In the genomic region with DNA sequence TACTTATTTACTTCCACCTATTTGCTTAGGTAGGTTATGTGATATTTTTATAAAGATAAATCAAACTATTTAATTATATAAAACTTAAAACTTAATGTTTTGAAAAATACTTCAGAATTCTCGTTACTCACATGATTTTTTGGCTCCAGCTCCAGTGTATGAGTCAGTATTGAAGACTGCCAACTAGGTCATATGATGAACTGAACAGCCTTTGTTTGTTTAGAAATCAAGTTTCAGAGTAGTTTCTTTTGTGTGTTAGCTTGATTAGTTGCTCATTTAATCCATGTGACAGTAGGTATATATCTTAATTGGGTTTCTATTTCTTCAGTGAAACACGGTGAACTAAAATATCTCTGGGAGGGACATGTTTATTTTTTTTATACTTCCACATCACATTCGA, we compare ENCODE assay signal across 17 mouse cellular contexts. TPM values are rescaled to one million over a fixed set of nuclear protein-coding genes. Genes with fewer than 3 reads are reported as not detected.
DNase-seq lines count a peak whose midpoint lies in the region; TF ChIP-seq lines count a peak whose summit lies in the region.
"Had no signal": no experiment of that assay in that cellular context is flagged by ENCODE, and none has a peak within 500 bp of the region (broad histone marks: within the 10 kb centered on the region; RNA-seq: fewer than 3 reads in every experiment).

No protein-coding gene starts in this region.

- H3ac ChIP-seq in myocyte (ENCODE audit: control insufficient read depth, insufficient read length), result no peak overlapping the region

- no peak overlapping the region for H3K4me3 ChIP-seq in heart, adult 2 months
- H3K4me3 ChIP-seq in myocyte, result no peak overlapping the region
- H3K4me3 ChIP-seq: kidney, embryonic 15.5 days; limb, embryonic 10.5 days; lung, embryonic 15.5 days; midbrain, embryonic 13.5 days; neural tube, embryonic 12.5 days had no signal

- DNase-seq in heart, adult 2 months, result no peak
- DNase-seq in heart, adult 9 months (ENCODE audit: low spot score in 2 of 2), result no peak
- DNase-seq in lung, postnatal 14 days, result peak; percentile 13
- no peak for DNase-seq in lung, adult 18-20 months
- peak; percentile 86 for DNase-seq in adipocyte (ENCODE audit: low spot score)
- DNase-seq in cerebellum, adult 11-12 months, result no peak
- no peak for DNase-seq in layer of hippocampus, postnatal 25 days (ENCODE audit: extremely low spot score in 1 of 2, low spot score in 1 of 2)
- DNase-seq: cerebellum, adult 18-20 months; gastrocnemius, postnatal 10 days; right cerebral cortex, adult 18-20 months had no signal

- H3K27me3 ChIP-seq in heart, adult 2 months (ENCODE audit: control insufficient read depth, insufficient read depth, low read length), result no peaks in the 10 kb centered on the region
- no peaks in the 10 kb centered on the region for H3K27me3 ChIP-seq in myocyte (ENCODE audit: control insufficient read depth, insufficient read depth, insufficient read length)
- H3K27me3 ChIP-seq: kidney, embryonic 15.5 days; lung, embryonic 15.5 days; midbrain, embryonic 13.5 days; neural tube, embryonic 12.5 days had no signal

- 34% methylated on average over 3 of the region's 3 CpGs for WGBS in heart, adult 2 months

- no peak overlapping the region for H3K9ac ChIP-seq in heart, adult 2 months (ENCODE audit: low read depth, low read length)
- H3K9ac ChIP-seq: kidney, embryonic 15.5 days; lung, embryonic 15.5 days; midbrain, embryonic 13.5 days; neural tube, embryonic 12.5 days had no signal

- TF ChIP-seq POLR2A in heart, adult 2 months (IDR thresholded peaks at IDR 0.05; ENCODE audit: insufficient read depth, low read depth, low read length), result no peak
- TF ChIP-seq POLR2A in myocyte (IDR thresholded peaks at IDR 0.05; ENCODE audit: insufficient read length, low read depth), result no peak

- intact Hi-C loops in heart, adult 2 months (cut with DNase I), result no loop called here

- peaks cover 5% of the 10 kb centered on the region for H3K36me3 ChIP-seq in heart, adult 2 months (ENCODE audit: control insufficient read depth, insufficient read depth, low read length)
- H3K36me3 ChIP-seq in myocyte (ENCODE audit: control insufficient read depth, insufficient read depth), result peaks cover 13% of the 10 kb centered on the region
- H3K36me3 ChIP-seq: lung, embryonic 15.5 days had no signal

- no peaks in the 10 kb centered on the region; the same call in 1 of the 2 replicates for H3K79me2 ChIP-seq in heart, adult 2 months (replicated peaks; ENCODE audit: control insufficient read depth, insufficient read depth, low read length)
- H3K79me2 ChIP-seq in myocyte (ENCODE audit: control insufficient read depth, insufficient read depth), result peaks cover 97% of the 10 kb centered on the region

- peak overlapping the region; percentile 62 for H3K4me2 ChIP-seq in myocyte (ENCODE audit: low read depth)
- H3K4me2 ChIP-seq: kidney, embryonic 15.5 days; lung, embryonic 15.5 days; midbrain, embryonic 13.5 days; neural tube, embryonic 12.5 days had no signal

- no peak for TF ChIP-seq CTCF in heart, adult 2 months (IDR thresholded peaks at IDR 0.05)

- TF ChIP-seq EP300 in heart, adult 2 months (IDR thresholded peaks at IDR 0.05; ENCODE audit: insufficient read depth, low read depth, low read length), result no peak

- peak overlapping the region; percentile 26 for H3K27ac ChIP-seq in heart, adult 2 months
- H3K27ac ChIP-seq: kidney, embryonic 15.5 days; limb, embryonic 10.5 days; lung, embryonic 15.5 days; midbrain, embryonic 13.5 days; neural tube, embryonic 12.5 days had no signal

- H3K4me1 ChIP-seq in heart, adult 2 months (ENCODE audit: control insufficient read depth, insufficient read depth, low read length), result no peaks in the 10 kb centered on the region; the same call in 1 of the 2 replicates
- H3K4me1 ChIP-seq: kidney, embryonic 15.5 days; limb, embryonic 10.5 days; lung, embryonic 15.5 days; midbrain, embryonic 13.5 days; neural tube, embryonic 12.5 days had no signal

TF ChIP-seq in myocyte, 11 proteins besides CTCF, POLR2A, EP300 and RAD21:
- no peak for TF ChIP-seq SRF (IDR thresholded peaks at IDR 0.05; ENCODE audit: control insufficient read depth, insufficient read length, low read depth)
- TF ChIP-seq USF1 (IDR thresholded peaks at IDR 0.05; ENCODE audit: low read depth), result peak; percentile 77

RNA-seq across cellular contexts. Expression of gene Stam, which starts 33.8 kb away (rescaled TPM):
- total RNA-seq in heart, adult 2 months (2021), result 10 to 100 TPM; 23.0 to 23.9 TPM
- polyA plus RNA-seq in heart, adult 2 months (2012; rRNA removed), result 8.8 and 13.9 TPM in 2 replicates
- 31.9 TPM for polyA plus RNA-seq in myocyte (2012; fragmentation: generic; extraction: Trizol)
- total RNA-seq in layer of hippocampus, postnatal 25 days (2021), result 100 to 1,000 TPM in 1 of 2 experiments, 10 to 100 TPM in 1; 85.4 to 100 TPM

RNA-seq across cellular contexts. Expression of gene Hacd1, which starts 51.7 kb away (rescaled TPM):
- 10 to 100 TPM; 69.3 to 71.0 TPM for total RNA-seq in heart, adult 2 months (2021)
- 95.8 and 170 TPM in 2 replicates for polyA plus RNA-seq in heart, adult 2 months (2012; rRNA removed)
- polyA plus RNA-seq in myocyte (2012; fragmentation: generic; extraction: Trizol), result 254 TPM
- 10 to 100 TPM; 18.1 to 21.8 TPM for total RNA-seq in layer of hippocampus, postnatal 25 days (2021)
- polyA plus RNA-seq: activated CD4-positive, CD25-positive, alpha-beta regulatory T cell, adult 4 months had no signal

Comparison
In these comparisons a context has a peak if more than half of its experiments do, and no peak if none do; other contexts are left out.
1. DNase-seq: peak in lung, postnatal 14 days (single experiment) and adipocyte (single experiment); none in heart, adult 2 months (0 of 2), heart, adult 9 months (0 of 2), lung, adult 18-20 months (0 of 2), cerebellum, adult 11-12 months (single experiment) and layer of hippocampus, postnatal 25 days (0 of 2).